Mouse (Mus musculus): Measurements from ENCODE around the gene Ate1. TPM values are rescaled to one million over a fixed set of nuclear protein-coding genes. Genes with fewer than 3 reads are reported as not detected.

The Ate1 gene
- polyA plus RNA-seq, 1 experiment, result 0.34 TPM

GRCm38 (mm10) chr7:130368827-130369641, 151.1 kb downstream of the Ate1 start:
- TF ChIP-seq GATA1 (IDR thresholded peaks at IDR 0.05; ENCODE audit: low read length), result no peak
- no peak for TF ChIP-seq TAL1 (IDR thresholded peaks at IDR 0.05; ENCODE audit: low read length)
- Histone ChIP-seq H3K4me1 (ENCODE audit: control insufficient read depth) (no peaks in the 10 kb centered on the region), H3K36me3 (ENCODE audit: control insufficient read depth) (no peaks in the 10 kb centered on the region), H3K9me3 (ENCODE audit: control insufficient read depth, low read length) (peaks cover 8% of the 10 kb centered on the region), H3K4me3 (replicated peaks) (no peak overlapping the region), H3K27me3 (ENCODE audit: control insufficient read depth) (no peaks in the 10 kb centered on the region; the same call in 1 of the 2 replicates)

DNA sequence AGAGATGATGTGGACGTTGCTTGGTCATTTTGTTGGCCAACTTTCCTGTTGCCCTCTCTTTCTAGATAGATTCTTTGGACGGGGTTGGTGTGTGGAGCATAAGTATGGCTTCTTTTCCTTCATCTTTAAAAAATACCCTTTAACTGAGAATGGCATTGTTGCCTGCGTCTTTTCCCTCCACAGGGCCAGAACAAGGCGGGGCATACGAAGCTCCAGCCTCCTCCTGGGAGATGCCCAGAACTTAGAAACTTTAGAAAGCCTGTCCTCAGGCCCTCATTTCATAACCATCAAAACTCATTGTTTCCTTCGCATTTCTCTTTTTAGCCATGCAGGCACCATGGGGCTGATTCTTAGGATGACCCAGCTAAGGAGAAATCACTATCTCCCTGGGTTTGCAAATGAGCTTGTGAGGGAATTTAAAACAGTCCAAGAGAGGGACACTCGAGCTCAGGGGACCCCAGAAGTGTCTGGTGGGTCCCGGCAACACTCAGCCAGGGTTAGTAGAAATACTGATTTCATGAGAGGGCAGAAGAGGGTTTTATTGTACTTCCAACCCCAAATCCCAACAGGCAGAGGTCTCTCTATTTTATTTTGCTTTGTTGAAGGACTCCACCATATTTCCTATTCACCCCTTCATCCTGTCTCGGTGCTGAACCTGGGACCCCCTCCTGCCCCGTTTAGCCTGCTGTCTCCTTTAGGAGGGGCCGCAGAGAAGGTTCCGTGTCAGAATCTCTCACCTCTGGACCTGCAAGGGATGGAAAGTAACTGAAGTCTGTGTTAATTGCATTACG, 151.9 kb downstream of the Ate1 start:
- Histone ChIP-seq H3K36me3 (ENCODE audit: control insufficient read depth) (no peaks in the 10 kb centered on the region), H3K27me3 (ENCODE audit: control insufficient read depth) (no peaks in the 10 kb centered on the region; the same call in 1 of the 2 replicates), H3K4me1 (ENCODE audit: control insufficient read depth) (no peaks in the 10 kb centered on the region), H3K9me3 (ENCODE audit: control insufficient read depth, low read length) (peaks cover 8% of the 10 kb centered on the region), H3K4me3 (replicated peaks) (no peak overlapping the region)
- TF ChIP-seq TAL1 (IDR thresholded peaks at IDR 0.05; ENCODE audit: low read length) (no peak), GATA1 (IDR thresholded peaks at IDR 0.05; ENCODE audit: low read length) (no peak)

GRCm38 (mm10) chr7:130367222-130368035, 152.7 kb downstream of the Ate1 start:
- Histone ChIP-seq H3K4me3 (replicated peaks) (no peak overlapping the region), H3K36me3 (ENCODE audit: control insufficient read depth) (no peaks in the 10 kb centered on the region), H3K4me1 (ENCODE audit: control insufficient read depth) (no peaks in the 10 kb centered on the region), H3K27me3 (ENCODE audit: control insufficient read depth) (no peaks in the 10 kb centered on the region; the same call in 1 of the 2 replicates), H3K9me3 (ENCODE audit: control insufficient read depth, low read length) (peaks cover 8% of the 10 kb centered on the region)
- TF ChIP-seq GATA1 (IDR thresholded peaks at IDR 0.05; ENCODE audit: low read length), result no peak
- no peak for TF ChIP-seq TAL1 (IDR thresholded peaks at IDR 0.05; ENCODE audit: low read length)

- H3K27me3 ChIP-seq (ENCODE audit: control insufficient read depth), result no peaks in the 10 kb centered on the region; the same call in 1 of the 2 replicates
- no peaks in the 10 kb centered on the region for H3K4me1 ChIP-seq (ENCODE audit: control insufficient read depth)
- no peaks in the 10 kb centered on the region for H3K36me3 ChIP-seq (ENCODE audit: control insufficient read depth)
- TF ChIP-seq GATA1 (IDR thresholded peaks at IDR 0.05; ENCODE audit: low read length), result no peak
- no peak for TF ChIP-seq TAL1 (IDR thresholded peaks at IDR 0.05; ENCODE audit: low read length)
- no peak overlapping the region for H3K4me3 ChIP-seq (replicated peaks)
- H3K9me3 ChIP-seq (ENCODE audit: control insufficient read depth, low read length), result peaks cover 8% of the 10 kb centered on the region
Measured at GRCm38 (mm10) chr7:130365711-130366110, 154.5 kb downstream of the Ate1 start.

Other genes with a start within 250 kb of the Ate1 start
- 17.0 and 20.5 TPM in 2 replicates for gene Nsmce4a, start 52.7 kb upstream of the Ate1 start, polyA plus RNA-seq (2012)
- 0.03 and 0.08 TPM in 2 replicates for gene Tacc2, start 57.1 kb upstream of the Ate1 start, polyA plus RNA-seq (2012)